Mouse (Mus musculus) lung, embryonic 16.5 days (tissue): ENCODE results near the gene Ntmt1. TPM values are rescaled to one million over a fixed set of nuclear protein-coding genes. Genes with fewer than 3 reads are reported as not detected.

Experiments
- ATAC-seq: fragments of 200-750 bp; cut with Nextera tagmentation; 2 replicates; pipeline ENCODE4 v1.8.0; 2017; ENCODE audit warnings: low read depth, mild to moderate bottlenecking, moderate library complexity
- H3K27ac ChIP-seq: fragments of 300-500 bp; sonication (generic); 2 replicates; pipeline ENCODE4 v1.5.1; 2014; ENCODE audit warnings: mild to moderate bottlenecking, control low read depth, low read length
- H3K27me3 ChIP-seq: fragments of 300-500 bp; sonication (generic); 2 replicates; pipeline ENCODE4 v1.6.1; 2014; ENCODE audit warnings: low read depth, low read length, mixed read lengths; ENCODE audit not compliant: control insufficient read depth, insufficient read depth
- H3K36me3 ChIP-seq: fragments of 300-500 bp; sonication (generic); 2 replicates; pipeline ENCODE4 v1.6.1; 2014; ENCODE audit warnings: low read length; ENCODE audit not compliant: control insufficient read depth, insufficient read depth
- H3K4me1 ChIP-seq: fragments of 300-500 bp; sonication (generic); replicated peaks from 2 replicates; pipeline ENCODE4 v1.6.1; 2014; ENCODE audit warnings: low read length, mixed read lengths; ENCODE audit not compliant: control insufficient read depth, insufficient read depth
- H3K4me2 ChIP-seq: fragments of 300-500 bp; sonication (generic); 2 replicates; pipeline ENCODE4 v1.6.1; 2014; ENCODE audit warnings: low read depth, low read length, control low read depth
- H3K4me3 ChIP-seq: fragments of 300-500 bp; sonication (generic); 2 replicates; pipeline ENCODE4 v1.5.1; 2014; ENCODE audit warnings: mild to moderate bottlenecking, low read length, control low read depth
- H3K9ac ChIP-seq: fragments of 300-500 bp; sonication (generic); 2 replicates; pipeline ENCODE4 v1.6.1; 2014; ENCODE audit warnings: low read length, control low read depth
- H3K9me3 ChIP-seq: fragments of 300-500 bp; sonication (generic); 2 replicates; pipeline ENCODE4 v1.6.1; 2016; ENCODE audit warnings: low read length; ENCODE audit not compliant: control insufficient read depth
- WGBS: fragments of 180-500 bp; shearing (Covaris S2); extraction: QIAGEN DNeasy Blood & Tissue Kit; methylation state at CpG from one replicate; pipeline ENCODE4 v1.1.7; 2014; 5-methylcytosine and 5-hydroxymethylcytosine counted together
- polyA plus RNA-seq: library from polyadenylated mRNA; unstranded; fragments of >200 nt; fragmentation: Nextera tagmentation; extraction: Ambion mirVana; gene quantifications from 2 replicates; pipeline ENCODE4 v1.2.1, GENCODE M21; 2015

The Ntmt1 gene
- polyA plus RNA-seq, 1 experiment from 2014 or later: 76.6 TPM

DNA sequence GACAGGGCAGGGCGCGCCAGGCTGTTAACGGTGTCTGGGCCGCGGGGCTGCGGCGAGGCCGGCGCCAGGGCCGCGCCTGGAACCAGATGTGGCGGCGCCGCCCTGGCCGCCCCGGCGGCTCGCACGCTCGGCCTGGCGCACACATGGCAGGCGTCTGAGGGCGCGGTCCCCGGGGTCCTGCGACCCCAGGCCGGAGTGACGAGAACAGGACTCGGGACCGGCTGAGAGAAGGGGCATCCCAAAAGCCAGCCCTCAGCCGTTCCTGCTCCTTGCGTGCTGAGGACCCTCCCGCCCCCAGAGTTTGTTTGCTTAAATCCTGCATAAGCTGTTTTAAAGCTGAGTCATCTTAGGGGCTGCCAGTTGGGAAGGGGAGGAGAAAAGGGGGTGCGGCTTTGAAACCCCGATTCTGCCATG, 57.3 kb downstream of the Ntmt1 start:
- Histone ChIP-seq H3K27me3 (peaks cover 8% of the 10 kb centered on the region), H3K36me3 (no peaks in the 10 kb centered on the region), H3K4me1 (peaks cover 11% of the 10 kb centered on the region; the same call in 1 of the 2 replicates), H3K4me3 (peak overlapping the region; percentile 39), H3K9me3 (no peaks in the 10 kb centered on the region), H3K27ac (no peak overlapping the region), H3K4me2 (peak overlapping the region; percentile 60), H3K9ac (peak overlapping the region; percentile 57)
- peak; percentile 50 for ATAC-seq
- WGBS: under 1% methylated on average over 26 of the region's 35 CpGs

DNA sequence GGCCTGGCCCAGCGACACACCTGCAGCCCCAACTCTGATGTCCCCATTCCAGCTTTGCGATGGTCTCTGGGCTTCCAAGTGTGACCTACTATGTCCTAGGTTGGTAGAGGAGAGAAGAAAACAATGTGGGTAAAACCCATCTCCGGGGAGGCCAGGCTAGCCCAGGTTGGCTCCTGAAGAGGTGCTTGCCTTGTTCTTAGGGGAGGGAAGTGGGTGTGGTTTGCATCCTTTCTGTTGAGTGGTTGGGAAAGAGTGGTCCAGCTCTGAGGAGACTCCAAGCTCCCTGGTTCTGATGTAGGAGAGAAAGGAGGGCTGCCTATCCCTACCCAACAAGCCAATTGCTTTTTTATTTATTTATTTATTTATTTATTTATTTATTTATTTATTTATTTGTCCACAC, 57.8 kb downstream of the Ntmt1 start:
- ATAC-seq: peak; percentile 23; the same call in 1 of the 2 replicates
- no peak overlapping the region for H3K9ac ChIP-seq
- no peaks in the 10 kb centered on the region for H3K9me3 ChIP-seq
- WGBS: 47% methylated on average over 3 of the region's 3 CpGs
- no peak overlapping the region for H3K27ac ChIP-seq
- H3K36me3 ChIP-seq: no peaks in the 10 kb centered on the region
- H3K4me1 ChIP-seq: peaks cover 11% of the 10 kb centered on the region; the same call in 1 of the 2 replicates
- peaks cover 8% of the 10 kb centered on the region for H3K27me3 ChIP-seq
- no peak overlapping the region; the same call in 1 of the 2 replicates for H3K4me2 ChIP-seq
- no peak overlapping the region for H3K4me3 ChIP-seq

DNA sequence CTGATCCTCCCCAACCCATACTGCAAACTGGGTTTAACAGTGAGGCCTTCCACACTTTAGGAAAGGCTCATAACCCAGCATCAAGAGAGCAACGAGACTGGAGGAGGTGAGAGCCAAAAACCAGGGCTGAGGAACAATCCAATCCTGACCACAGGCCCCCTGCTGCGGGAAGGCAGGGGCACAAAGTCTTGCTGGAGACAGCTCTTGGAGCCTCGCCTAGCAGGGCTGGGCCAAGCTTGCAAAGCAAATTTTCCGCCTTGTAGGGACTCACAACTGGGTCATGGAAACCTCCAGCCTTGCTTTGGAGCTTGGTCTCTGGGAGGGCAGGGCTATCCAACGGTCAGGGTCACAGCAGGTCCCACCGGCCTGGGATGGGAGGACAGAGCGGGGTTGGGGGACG, 63.2 kb downstream of the Ntmt1 start:
- Histone ChIP-seq H3K9me3 (no peaks in the 10 kb centered on the region), H3K27ac (no peak overlapping the region), H3K36me3 (no peaks in the 10 kb centered on the region), H3K4me1 (peaks cover 14% of the 10 kb centered on the region), H3K4me3 (no peak overlapping the region), H3K9ac (no peak overlapping the region), H3K4me2 (no peak overlapping the region), H3K27me3 (no peaks in the 10 kb centered on the region; the same call in 1 of the 2 replicates)
- WGBS: 62% methylated on average over 8 of the region's 8 CpGs
- peak; percentile 37; the same call in 1 of the 2 replicates for ATAC-seq

Other genes with a start within 250 kb of the Ntmt1 start
- 0.69 and 1.6 TPM in 2 replicates for gene Cstad, start 212.8 kb upstream of the Ntmt1 start, polyA plus RNA-seq
- gene 1700001O22Rik, start 4.2 kb upstream of the Ntmt1 start, polyA plus RNA-seq: 3.7 and 4.2 TPM in 2 replicates
- gene Asb6, start 22.5 kb downstream of the Ntmt1 start, polyA plus RNA-seq: 32.7 and 33.5 TPM in 2 replicates
- gene Prrx2, start 27.1 kb downstream of the Ntmt1 start, polyA plus RNA-seq: 7.2 and 9.4 TPM in 2 replicates
- 27.9 and 30.3 TPM in 2 replicates for gene Ptges, start 122.0 kb downstream of the Ntmt1 start, polyA plus RNA-seq
- 35.0 and 38.4 TPM in 2 replicates for gene Tor1b, start 145.1 kb downstream of the Ntmt1 start, polyA plus RNA-seq
- gene Tor1a, start 160.1 kb downstream of the Ntmt1 start, polyA plus RNA-seq: 72.8 and 77.1 TPM in 2 replicates
- 57.6 and 58.9 TPM in 2 replicates for gene BC005624, start 174.4 kb downstream of the Ntmt1 start, polyA plus RNA-seq
- gene Usp20, start 174.5 kb downstream of the Ntmt1 start, polyA plus RNA-seq: 16.3 and 16.5 TPM in 2 replicates